Mouse (Mus musculus): ENCODE results near the gene Eif4b. TPM values are rescaled to one million over a fixed set of nuclear protein-coding genes. Genes with fewer than 3 reads are reported as not detected.

Gene Eif4b
- polyA plus RNA-seq, 1 experiment from 2014 or later, result 43.6 TPM

DNA sequence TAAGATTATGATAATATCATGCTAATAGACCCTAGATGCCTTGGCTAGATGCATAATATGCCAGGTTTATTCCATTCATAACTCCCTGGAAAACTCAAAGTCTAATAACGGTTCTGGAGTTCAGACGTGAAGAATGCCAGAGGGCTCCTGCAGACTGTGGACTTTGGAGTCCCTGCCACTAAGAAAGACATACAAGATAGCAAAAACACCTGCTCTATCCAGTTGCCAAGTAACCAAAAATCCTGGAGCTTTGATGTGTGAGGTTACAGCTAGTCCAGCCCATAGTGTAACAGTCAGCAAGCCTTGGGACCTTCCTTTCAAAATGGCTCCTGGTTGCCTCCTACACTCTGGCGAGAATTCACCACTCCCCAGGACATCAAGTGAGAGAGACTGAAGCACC lies 28.8 kb upstream of the Eif4b start:
- H3K9me3 ChIP-seq (replicated peaks; ENCODE audit: control insufficient read depth, low read length), result no peaks in the 10 kb centered on the region
- no peak overlapping the region for H3K4me3 ChIP-seq (ENCODE audit: low read depth, low read length)
- no peaks in the 10 kb centered on the region for H3K36me3 ChIP-seq (ENCODE audit: control insufficient read depth, insufficient read depth)
- no peak overlapping the region for H3K4me2 ChIP-seq (ENCODE audit: low read depth, low read length)
- no peaks in the 10 kb centered on the region; the same call in 1 of the 2 replicates for H3K27me3 ChIP-seq (ENCODE audit: control insufficient read depth, insufficient read depth, low read depth, low read length)
- ATAC-seq (ENCODE audit: low read depth), result no peak
- no peak overlapping the region for H3K27ac ChIP-seq (ENCODE audit: low read length)
- 61% methylated on average over 3 of the region's 3 CpGs for WGBS (ENCODE audit: insufficient replicate concordance)
- no peak overlapping the region for H3K9ac ChIP-seq (ENCODE audit: low read depth, low read length)
- no peaks in the 10 kb centered on the region for H3K4me1 ChIP-seq (ENCODE audit: control insufficient read depth, low read depth, low read length)

GRCm38 (mm10) chr15:102045691-102046090 lies 27.9 kb upstream of the Eif4b start:
- H3K9me3 ChIP-seq (replicated peaks; ENCODE audit: control insufficient read depth, low read length), result no peaks in the 10 kb centered on the region
- ATAC-seq (ENCODE audit: low read depth), result no peak
- no peak overlapping the region for H3K4me3 ChIP-seq (ENCODE audit: low read depth, low read length)
- no peak overlapping the region for H3K9ac ChIP-seq (ENCODE audit: low read depth, low read length)
- H3K27me3 ChIP-seq (ENCODE audit: control insufficient read depth, insufficient read depth, low read depth, low read length), result no peaks in the 10 kb centered on the region; the same call in 1 of the 2 replicates
- H3K4me2 ChIP-seq (ENCODE audit: low read depth, low read length), result no peak overlapping the region
- H3K36me3 ChIP-seq (ENCODE audit: control insufficient read depth, insufficient read depth), result no peaks in the 10 kb centered on the region
- no peaks in the 10 kb centered on the region for H3K4me1 ChIP-seq (ENCODE audit: control insufficient read depth, low read depth, low read length)
- WGBS (ENCODE audit: insufficient replicate concordance), result 56% methylated on average over 10 of the region's 10 CpGs
- H3K27ac ChIP-seq (ENCODE audit: low read length), result no peak overlapping the region

GRCm38 (mm10) chr15:102048006-102048405 lies 25.6 kb upstream of the Eif4b start:
- H3K4me3 ChIP-seq (ENCODE audit: low read depth, low read length), result no peak overlapping the region
- 66% methylated on average over 6 of the region's 6 CpGs for WGBS (ENCODE audit: insufficient replicate concordance)
- ATAC-seq (ENCODE audit: low read depth), result no peak
- no peaks in the 10 kb centered on the region for H3K4me1 ChIP-seq (ENCODE audit: control insufficient read depth, low read depth, low read length)
- H3K4me2 ChIP-seq (ENCODE audit: low read depth, low read length), result no peak overlapping the region
- H3K36me3 ChIP-seq (ENCODE audit: control insufficient read depth, insufficient read depth), result no peaks in the 10 kb centered on the region
- H3K9ac ChIP-seq (ENCODE audit: low read depth, low read length), result no peak overlapping the region
- H3K27me3 ChIP-seq (ENCODE audit: control insufficient read depth, insufficient read depth, low read depth, low read length), result peaks cover 6% of the 10 kb centered on the region; the same call in 1 of the 2 replicates
- H3K9me3 ChIP-seq (replicated peaks; ENCODE audit: control insufficient read depth, low read length), result no peaks in the 10 kb centered on the region
- no peak overlapping the region for H3K27ac ChIP-seq (ENCODE audit: low read length)

DNA sequence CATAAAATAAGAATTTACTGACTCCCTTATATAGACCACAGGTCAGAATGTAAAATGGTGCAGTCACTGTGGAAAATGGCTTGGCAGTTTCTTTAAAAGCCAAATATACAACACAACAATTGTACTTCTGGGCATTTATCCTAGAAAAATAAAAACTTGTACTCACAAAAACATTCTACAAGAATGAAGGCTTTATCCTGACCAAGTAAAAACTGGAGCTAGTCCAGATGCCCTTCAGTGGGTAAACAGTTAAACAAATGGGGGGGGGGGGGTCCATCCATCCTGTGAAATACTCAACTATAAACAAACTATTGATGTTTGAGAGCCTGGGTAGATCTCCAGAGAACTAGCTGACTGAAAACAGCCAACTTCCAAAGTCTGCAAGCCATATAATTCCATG lies 23.7 kb upstream of the Eif4b start:
- ATAC-seq (ENCODE audit: low read depth), result no peak
- no peaks in the 10 kb centered on the region for H3K4me1 ChIP-seq (ENCODE audit: control insufficient read depth, low read depth, low read length)
- H3K36me3 ChIP-seq (ENCODE audit: control insufficient read depth, insufficient read depth), result no peaks in the 10 kb centered on the region
- H3K4me2 ChIP-seq (ENCODE audit: low read depth, low read length), result no peak overlapping the region
- H3K4me3 ChIP-seq (ENCODE audit: low read depth, low read length), result no peak overlapping the region
- no peak overlapping the region for H3K9ac ChIP-seq (ENCODE audit: low read depth, low read length)
- peaks cover 6% of the 10 kb centered on the region; the same call in 1 of the 2 replicates for H3K27me3 ChIP-seq (ENCODE audit: control insufficient read depth, insufficient read depth, low read depth, low read length)
- H3K27ac ChIP-seq (ENCODE audit: low read length), result no peak overlapping the region
- H3K9me3 ChIP-seq (replicated peaks; ENCODE audit: control insufficient read depth, low read length), result no peaks in the 10 kb centered on the region

- H3K27ac ChIP-seq (ENCODE audit: low read length), result peak overlapping the region; percentile 10; the same call in 1 of the 2 replicates
- 2% methylated on average over 31 of the region's 33 CpGs for WGBS (ENCODE audit: insufficient replicate concordance)
- peak overlapping the region; percentile 52 for H3K9ac ChIP-seq (ENCODE audit: low read depth, low read length)
Observed at GRCm38 (mm10) chr15:102051920-102052683, 21.5 kb upstream of the Eif4b start.

DNA sequence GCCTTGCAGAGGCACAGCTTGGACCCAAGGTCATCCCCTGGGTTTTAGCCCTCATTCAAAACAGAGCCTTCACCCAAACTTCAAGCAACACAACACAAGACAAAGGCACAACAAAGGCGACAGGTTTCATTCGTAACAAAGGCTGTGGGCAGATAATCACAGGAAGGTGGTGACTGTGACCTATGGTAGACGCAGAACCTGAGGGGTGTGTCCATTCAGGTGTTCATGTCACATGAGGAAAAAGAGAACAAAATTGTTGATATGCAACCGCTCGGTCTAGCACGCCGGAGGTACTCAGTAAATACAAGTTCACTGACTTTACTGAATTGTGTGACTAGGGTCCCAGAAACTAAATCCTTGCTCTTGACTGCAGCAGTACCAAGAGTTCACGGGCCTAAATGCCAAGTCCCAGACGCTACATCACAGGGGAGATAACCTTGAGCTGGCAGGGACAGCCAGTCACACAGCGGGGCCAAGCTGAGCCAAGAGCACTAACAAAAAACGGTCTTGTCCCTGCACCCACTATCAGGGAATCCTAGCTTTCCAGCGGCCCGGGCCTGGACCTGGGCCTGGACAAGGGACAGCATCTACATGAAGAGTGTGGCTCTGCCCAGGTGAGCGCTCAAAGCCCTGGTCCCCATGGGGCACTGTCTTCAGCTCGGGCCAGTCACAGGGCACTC lies 16.9 kb upstream of the Eif4b start:
- Histone ChIP-seq H3K4me1 (ENCODE audit: control insufficient read depth, low read depth, low read length) (no peaks in the 10 kb centered on the region), H3K4me3 (ENCODE audit: low read depth, low read length) (no peak overlapping the region), H3K4me2 (ENCODE audit: low read depth, low read length) (no peak overlapping the region), H3K27me3 (ENCODE audit: control insufficient read depth, insufficient read depth, low read depth, low read length) (peaks cover 4% of the 10 kb centered on the region; the same call in 1 of the 2 replicates), H3K9me3 (replicated peaks; ENCODE audit: control insufficient read depth, low read length) (no peaks in the 10 kb centered on the region), H3K36me3 (ENCODE audit: control insufficient read depth, insufficient read depth) (no peaks in the 10 kb centered on the region), H3K27ac (ENCODE audit: low read length) (no peak overlapping the region), H3K9ac (ENCODE audit: low read depth, low read length) (no peak overlapping the region)
- 67% methylated on average over 15 of the region's 15 CpGs for WGBS (ENCODE audit: insufficient replicate concordance)
- no peak for ATAC-seq (ENCODE audit: low read depth)

More at GRCm38 (mm10) chr15:102051920-102052683, 21.5 kb upstream of the Eif4b start:
- no peaks in the 10 kb centered on the region for H3K4me1 ChIP-seq (ENCODE audit: control insufficient read depth, low read depth, low read length)
- H3K27me3 ChIP-seq (ENCODE audit: control insufficient read depth, insufficient read depth, low read depth, low read length), result peaks cover 6% of the 10 kb centered on the region; the same call in 1 of the 2 replicates
- H3K4me3 ChIP-seq (ENCODE audit: low read depth, low read length), result peak overlapping the region; percentile 47
- no peaks in the 10 kb centered on the region for H3K9me3 ChIP-seq (replicated peaks; ENCODE audit: control insufficient read depth, low read length)
- H3K36me3 ChIP-seq (ENCODE audit: control insufficient read depth, insufficient read depth), result no peaks in the 10 kb centered on the region
- H3K4me2 ChIP-seq (ENCODE audit: low read depth, low read length), result peak overlapping the region; percentile 54
- peak; percentile 35; the same call in 1 of the 2 replicates for ATAC-seq (ENCODE audit: low read depth)

DNA sequence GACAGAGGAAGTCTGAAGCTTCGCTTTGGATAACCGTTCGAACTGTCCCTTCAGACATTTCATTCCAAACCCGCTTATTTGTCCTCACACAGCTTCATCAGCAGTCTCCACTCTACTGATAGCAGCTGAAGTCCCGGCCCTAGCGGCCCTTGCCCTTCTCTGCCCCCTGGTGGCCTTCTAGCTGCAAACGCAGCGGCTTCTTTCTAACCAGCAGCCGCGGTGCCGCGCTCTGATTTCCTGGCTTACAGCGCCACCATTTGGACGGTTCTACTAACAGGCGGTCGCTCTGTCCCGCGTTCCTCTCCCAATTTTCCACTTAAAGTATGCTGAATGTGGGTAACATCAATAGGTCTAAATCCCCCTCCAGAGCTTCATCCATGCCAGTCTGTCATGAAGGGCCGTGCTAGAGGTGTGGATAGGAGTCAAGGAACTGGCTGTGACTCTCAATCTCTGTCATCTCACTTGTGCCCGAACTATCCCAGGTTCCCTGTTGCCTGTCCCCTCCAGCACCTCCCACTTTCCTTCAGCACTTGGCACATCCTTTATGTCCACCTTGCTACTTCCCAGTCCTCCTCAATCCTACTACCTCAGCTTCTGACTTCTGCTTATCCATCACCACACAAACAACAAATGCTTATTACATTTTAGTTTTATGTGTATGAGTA lies 7.8 kb upstream of the Eif4b start:
- no peaks in the 10 kb centered on the region for H3K9me3 ChIP-seq (replicated peaks; ENCODE audit: control insufficient read depth, low read length)
- peaks cover 4% of the 10 kb centered on the region for H3K4me1 ChIP-seq (ENCODE audit: control insufficient read depth, low read depth, low read length)
- peaks cover 7% of the 10 kb centered on the region for H3K27me3 ChIP-seq (ENCODE audit: control insufficient read depth, insufficient read depth, low read depth, low read length)
- peak; percentile 78 for ATAC-seq (ENCODE audit: low read depth)
- no peak overlapping the region for H3K9ac ChIP-seq (ENCODE audit: low read depth, low read length)
- no peak overlapping the region for H3K27ac ChIP-seq (ENCODE audit: low read length)
- H3K36me3 ChIP-seq (ENCODE audit: control insufficient read depth, insufficient read depth), result no peaks in the 10 kb centered on the region
- 4% methylated on average over 20 of the region's 20 CpGs for WGBS (ENCODE audit: insufficient replicate concordance)
- no peak overlapping the region for H3K4me2 ChIP-seq (ENCODE audit: low read depth, low read length)
- no peak overlapping the region for H3K4me3 ChIP-seq (ENCODE audit: low read depth, low read length)

DNA sequence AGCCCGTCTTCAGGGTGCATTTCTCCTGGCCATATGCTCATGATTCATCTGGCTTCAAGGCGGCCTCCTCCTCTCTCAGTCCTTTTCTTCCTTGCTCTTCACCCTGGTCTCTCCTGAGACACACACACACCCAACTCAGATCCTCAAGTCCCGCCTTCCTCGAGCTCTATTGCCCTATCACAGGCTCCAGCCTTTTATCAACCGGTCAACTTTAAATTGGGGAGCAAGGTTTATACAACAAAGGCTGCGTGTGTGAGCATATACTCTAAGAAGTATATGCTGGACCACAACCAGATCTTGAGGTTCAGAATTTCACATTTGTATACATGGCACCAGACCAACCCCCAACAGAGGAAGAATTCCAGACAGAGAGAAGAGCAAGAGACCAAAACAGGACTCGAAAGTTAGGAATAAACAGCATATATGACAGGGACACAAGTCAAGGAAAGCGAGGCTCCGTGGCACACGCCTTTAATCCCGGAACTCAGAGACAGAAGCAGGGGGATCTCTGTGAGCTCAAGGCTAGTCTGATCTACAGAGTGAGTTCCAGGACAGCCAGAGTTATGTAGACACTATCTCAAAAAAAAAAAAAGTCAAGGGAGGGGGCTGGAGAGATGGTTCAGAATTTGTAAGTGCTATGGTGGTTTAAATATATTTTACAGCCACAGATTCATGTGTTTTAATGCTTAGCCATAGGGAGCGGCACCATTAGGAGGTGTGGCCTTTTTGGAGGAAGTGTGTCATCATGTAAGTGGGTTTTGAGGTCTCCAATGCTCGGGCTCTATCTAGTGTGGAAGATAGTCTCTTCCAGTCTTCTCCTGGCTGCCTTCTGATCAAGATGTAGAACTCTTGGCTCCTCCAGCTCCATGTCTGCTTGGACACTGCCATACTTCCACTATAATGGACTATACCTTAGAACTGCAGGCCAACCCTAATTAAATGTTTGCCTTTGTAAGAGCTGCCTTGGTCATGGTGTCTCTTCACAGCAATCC lies 2.8 kb upstream of the Eif4b start:
- WGBS (ENCODE audit: insufficient replicate concordance), result 56% methylated on average over 13 of the region's 13 CpGs
- H3K4me2 ChIP-seq (ENCODE audit: low read depth, low read length), result no peak overlapping the region
- ATAC-seq (ENCODE audit: low read depth), result no peak

More for the DNA sequence above, 2.8 kb upstream of the Eif4b start:
- H3K9me3 ChIP-seq (replicated peaks; ENCODE audit: control insufficient read depth, low read length), result no peaks in the 10 kb centered on the region
- no peak overlapping the region for H3K9ac ChIP-seq (ENCODE audit: low read depth, low read length)
- no peak overlapping the region for H3K27ac ChIP-seq (ENCODE audit: low read length)
- H3K4me1 ChIP-seq (ENCODE audit: control insufficient read depth, low read depth, low read length), result peaks cover 11% of the 10 kb centered on the region
- H3K27me3 ChIP-seq (ENCODE audit: control insufficient read depth, insufficient read depth, low read depth, low read length), result peaks cover 7% of the 10 kb centered on the region
- no peak overlapping the region for H3K4me3 ChIP-seq (ENCODE audit: low read depth, low read length)
- no peaks in the 10 kb centered on the region for H3K36me3 ChIP-seq (ENCODE audit: control insufficient read depth, insufficient read depth)

Data from liver, embryonic 16.5 days (tissue).